Mouse (Mus musculus): Measurements from ENCODE around the gene Wipf3. TPM values are rescaled to one million over a fixed set of nuclear protein-coding genes. Genes with fewer than 3 reads are reported as not detected.

Gene Wipf3
- total RNA-seq, 2 experiments from 2014 or later, result 339 to 403 TPM

DNA sequence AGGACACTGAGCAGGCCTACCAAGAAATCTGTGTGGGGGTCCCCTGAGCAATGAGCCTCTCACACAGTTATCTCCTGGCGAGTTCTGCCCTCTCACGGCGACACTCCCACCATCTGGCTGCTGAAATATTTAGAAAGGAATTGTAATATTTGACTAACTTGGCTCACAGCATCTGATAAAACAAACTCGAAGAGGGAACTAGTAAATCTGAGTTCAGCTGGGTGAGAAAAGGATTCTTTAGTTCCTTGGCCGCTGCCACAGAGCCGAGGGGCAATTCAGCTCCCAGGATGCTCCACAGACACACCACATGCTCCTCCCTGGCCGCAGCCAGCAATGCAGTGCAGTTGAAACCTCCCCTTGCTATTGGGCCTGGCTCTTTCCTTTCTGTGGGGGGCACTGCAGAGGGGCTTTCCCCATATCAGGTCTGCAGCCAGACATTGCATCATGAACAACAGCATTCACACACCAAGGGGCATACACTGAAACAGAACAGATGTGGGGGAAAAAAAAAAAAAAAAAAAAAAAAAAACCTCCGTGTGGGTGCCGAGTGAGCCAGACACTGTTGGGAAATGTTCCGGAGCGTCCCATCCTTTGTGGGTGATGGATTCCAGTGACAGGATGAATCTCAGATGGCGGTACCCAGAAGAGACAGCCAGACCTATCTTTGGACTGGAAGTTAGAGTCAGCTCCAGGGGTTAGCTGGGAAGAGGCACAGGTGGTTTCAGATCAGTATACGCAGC, 3.6 kb downstream of the Wipf3 start:
- DNase-seq, result peak in 1 of 2 experiments; percentile 39

DNA sequence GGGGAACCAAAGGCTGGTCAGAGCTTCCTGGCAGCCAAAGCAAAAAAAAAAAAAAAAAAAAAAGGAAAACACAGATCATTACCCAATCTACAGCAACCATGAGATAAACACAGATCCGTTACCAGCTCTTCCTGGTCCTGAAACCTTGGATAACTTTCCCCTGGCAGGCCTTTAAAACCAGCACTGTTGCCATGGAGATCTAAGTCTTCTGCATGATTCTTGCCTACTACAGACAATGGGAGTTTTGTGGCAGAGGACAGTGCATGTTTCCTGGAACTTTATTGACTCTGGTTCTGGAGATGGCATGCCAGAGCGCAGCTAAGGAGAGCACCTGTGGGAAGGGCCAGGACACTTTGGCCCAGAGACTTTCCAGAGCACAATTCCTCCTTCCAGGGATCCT, 4.8 kb downstream of the Wipf3 start:
- DNase-seq, result no peak

DNA sequence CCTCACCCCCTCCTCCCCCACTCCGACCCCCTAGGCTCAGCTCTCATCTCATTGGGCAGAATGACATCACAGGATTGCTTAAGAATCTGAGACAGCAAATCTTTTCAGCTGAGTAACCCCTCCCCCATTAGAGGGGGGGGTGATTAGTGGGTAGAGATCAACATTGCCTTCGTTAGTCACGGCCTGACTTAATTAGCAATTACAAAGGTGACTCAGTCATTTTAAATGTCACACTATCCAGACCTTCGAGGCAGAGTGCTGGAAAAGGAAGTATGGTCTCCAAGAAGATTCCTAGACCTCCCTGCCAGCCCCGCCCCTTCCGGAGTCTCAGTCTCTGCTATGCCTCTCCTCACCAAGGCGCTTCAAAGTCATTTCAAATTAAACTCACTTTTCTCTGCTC, 6.3 kb downstream of the Wipf3 start:
- DNase-seq, result no peak

DNA sequence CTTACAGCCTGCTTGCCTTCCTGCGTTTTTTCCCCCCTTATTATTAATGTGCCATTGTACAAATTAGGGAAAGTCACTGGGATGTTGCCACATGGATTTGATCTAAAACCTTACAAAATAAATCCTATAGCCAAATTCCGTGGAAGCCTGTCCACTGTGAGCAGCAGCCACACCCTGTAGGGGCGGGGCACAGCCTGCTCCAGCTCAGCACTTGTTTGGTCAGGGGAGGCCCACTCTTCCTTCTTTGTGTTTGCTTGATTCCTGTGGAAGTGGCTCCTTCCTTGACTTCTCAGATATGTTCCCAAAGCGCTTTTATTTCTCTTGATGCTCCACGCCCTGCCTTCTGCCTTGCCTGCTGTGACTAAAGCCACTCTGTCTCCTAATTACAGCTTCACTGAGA, 6.9 kb downstream of the Wipf3 start:
- no peak for DNase-seq

DNA sequence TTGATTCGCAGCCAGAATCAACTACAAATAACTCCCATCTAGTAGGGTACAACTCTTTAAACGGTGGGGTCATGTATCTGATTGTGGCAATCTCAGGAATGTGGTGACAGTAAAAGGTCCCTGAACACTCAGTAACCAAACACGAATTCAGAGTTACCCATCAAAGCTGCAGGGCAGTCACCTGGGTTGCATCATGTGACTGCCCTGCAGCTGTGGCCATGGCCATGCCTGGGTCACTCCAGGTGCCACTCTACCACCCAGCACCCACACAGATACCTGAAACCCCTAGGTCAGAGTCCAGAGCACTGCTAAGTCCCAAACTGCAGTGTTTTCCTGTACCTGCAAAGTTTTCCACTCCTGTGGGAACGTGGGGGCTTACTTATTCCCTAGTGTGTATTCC, 9.1 kb downstream of the Wipf3 start:
- DNase-seq, result no peak

DNA sequence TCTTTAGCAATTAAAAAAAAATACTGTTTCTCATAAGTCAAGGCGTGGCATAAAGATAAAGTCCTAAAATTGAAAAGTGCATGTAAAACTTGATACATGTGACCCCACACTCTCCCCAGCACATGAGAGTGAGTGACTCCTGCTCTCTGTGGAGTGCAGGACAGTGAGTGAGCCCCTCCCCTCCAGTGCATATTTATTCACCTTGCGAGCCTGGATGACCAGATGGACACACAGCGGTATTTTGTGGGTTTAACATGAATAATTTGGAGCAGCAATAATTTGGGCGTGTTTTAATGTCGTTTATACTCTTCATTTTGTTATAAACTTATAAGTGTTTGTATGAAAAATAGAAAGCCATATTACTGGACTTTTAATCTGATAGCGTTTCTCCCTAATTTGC, 11.3 kb downstream of the Wipf3 start:
- DNase-seq, result no peak

DNA sequence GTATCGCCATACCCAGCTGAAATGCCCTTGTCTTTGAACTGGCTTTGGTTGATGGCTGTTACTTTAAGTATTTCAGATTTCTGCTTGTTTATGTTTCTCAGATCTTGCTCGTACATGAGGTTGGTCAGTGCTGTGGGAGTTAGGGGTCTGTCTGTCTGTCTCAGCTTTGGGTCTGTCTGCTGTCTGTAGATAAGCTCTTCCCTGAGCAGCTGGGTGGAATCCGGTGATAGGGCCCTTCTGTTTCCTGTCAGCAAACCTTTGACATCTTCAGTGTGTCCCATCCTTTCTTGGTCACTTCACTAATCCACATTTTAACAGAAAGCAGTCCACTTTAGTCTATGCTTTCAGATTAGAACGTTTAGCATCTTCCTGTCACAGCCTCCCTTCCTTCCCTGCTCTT, 14.3 kb downstream of the Wipf3 start:
- no peak for DNase-seq

DNA sequence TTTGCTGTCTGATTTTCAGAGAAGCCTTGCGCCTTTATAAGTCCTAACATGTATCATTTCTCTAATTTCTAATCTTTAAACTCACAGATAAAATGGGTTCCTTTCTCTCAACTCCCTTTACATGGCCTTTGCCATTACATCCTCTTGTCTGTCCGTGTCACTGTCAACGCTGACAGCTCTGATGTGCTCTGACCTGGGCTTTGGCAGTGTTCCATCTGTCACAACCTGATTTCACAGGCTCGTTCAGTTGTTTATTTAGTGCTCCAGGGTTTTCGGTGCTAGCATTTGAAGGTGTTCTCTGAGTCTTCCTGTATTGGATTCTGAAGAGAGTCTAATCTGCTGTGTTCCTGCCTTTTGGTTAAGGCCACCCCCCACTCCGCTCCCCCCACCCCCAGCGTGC, 14.7 kb downstream of the Wipf3 start:
- DNase-seq, result no peak

DNA sequence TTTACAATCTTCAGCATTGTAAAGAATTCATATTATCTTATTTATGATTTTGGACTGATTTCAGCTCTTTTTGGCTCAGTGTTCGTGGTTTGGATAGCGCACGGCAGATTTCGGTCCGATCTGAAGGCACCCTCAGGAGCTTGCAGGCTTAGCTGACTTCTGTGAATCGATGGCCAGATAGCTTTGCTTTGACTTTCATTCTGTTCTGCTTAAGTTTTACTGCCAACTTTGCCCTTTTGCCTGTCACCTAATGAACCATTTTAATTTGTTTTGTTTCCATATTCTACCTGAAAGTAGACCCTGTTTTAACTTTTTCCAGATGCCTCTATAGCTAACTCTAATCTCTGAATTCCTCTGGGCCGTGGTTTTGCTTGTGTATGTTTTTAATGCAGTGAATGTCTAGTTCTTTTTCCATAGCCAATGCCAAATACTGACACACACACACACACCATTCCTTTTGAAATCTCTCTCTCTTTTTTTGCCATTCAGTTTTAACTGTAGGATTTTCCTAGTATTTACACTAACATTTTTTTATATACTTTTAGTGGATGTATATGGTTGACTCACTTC, 15.9 kb downstream of the Wipf3 start:
- DNase-seq, result no peak

DNA sequence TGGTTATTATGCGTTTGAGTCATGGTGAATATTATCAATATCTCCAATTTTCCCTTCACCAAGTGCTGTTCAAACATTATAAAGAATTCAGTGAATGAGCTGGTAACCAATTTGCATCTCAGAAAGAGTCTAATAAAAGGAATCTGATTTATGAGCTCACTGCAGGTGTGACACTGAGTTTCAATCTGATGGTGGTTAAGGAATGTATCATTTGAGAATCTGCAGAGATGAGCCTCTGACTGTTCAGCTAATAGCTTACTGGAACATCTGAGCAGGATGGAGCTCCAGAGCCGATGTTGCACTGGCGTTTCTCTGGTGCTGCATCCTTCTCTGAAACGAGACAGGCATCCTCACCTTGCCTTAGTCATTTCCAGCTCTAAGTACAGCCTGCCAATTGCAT, 17.9 kb downstream of the Wipf3 start:
- no peak for DNase-seq

DNA sequence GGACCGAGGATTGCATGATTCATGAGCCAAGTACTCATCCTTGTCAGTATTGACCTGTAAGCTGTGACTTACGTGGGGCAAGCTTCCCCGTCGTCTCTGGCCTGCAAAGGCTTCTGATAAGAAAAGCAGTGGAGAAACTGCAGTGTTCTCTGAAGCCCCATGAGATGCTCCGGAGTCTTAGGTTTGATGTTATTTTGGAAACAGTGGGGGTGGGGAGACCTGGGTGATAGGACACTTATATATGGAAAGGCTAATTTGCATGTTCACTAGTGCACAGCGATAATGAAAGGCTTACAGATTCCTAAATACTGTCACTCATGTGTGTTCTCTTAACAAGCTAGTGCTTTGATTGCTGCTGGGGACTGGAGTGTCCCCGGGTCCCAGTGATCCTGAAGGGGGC, 30.3 kb downstream of the Wipf3 start:
- no peak for DNase-seq

DNA sequence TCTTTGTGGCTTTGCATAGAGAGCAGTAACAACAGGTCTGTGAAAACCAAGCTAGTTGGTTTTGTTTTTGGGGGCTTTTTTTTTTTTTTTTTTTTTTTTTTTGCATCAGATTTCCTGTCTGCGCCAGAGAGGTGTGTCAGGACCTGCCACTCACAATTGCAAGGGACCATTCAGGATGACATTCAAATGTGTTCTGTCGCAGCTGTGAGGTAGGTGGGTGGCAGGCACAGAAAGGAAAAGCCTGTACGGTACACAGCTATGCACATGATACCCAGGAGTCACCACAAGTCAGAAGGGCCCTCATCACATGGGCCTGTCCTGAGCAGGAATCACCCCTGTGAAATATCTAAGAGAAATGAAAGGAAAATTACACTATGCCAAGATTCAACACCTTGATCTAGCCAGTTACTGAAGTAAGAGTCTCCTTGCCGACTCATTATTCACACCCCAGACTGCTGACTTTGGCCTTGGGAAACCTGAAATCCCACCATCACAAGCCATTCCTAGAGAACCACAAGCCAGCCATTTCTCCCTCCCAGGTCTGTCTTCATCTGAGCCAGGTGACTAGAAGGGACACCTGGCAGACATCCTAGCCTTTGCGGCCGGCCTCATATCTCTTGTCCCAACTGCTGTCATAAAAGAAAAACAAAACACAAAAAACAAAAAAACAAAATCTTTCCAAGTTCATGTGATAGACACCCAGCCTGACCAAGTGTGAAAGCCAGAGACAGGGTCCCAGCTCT, 30.9 kb downstream of the Wipf3 start:
- DNase-seq, result no peak

DNA sequence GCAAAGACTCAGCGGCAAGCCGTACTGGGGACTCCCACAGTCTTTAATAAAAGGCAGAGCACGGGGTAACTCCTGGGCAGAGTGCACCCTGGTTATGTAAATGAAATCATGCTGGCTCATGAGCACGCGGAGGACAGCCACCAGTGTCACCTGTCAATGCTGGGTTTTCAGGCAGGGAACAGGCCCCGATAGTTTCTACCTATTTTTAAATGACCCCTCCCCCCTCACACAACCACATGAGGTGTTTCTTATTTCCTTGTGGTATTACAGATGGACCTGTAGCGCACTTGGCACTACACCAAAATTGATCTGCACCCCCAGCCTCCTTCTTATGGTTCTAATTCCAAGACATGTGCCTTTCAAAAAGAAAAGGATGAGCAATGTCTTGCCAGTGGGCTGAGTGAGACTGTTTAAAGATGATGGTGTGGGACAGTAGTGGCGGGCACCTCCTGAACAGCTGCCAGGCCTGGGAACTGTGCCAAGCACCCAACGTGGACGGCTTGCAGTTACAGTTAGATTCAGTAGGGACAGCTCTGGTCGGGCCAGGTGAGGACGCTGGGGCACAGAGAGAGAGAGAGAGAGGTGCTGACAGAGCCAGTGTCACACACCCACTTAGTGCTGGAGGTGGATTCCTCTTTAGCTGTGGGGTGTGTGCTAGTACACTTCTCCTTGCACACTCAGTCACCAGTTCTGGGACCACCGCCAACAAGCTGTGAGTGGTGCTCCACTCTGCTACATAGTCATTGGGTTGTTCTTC, 31.7 kb downstream of the Wipf3 start:
- DNase-seq, result peak; percentile 34 to 58

DNA sequence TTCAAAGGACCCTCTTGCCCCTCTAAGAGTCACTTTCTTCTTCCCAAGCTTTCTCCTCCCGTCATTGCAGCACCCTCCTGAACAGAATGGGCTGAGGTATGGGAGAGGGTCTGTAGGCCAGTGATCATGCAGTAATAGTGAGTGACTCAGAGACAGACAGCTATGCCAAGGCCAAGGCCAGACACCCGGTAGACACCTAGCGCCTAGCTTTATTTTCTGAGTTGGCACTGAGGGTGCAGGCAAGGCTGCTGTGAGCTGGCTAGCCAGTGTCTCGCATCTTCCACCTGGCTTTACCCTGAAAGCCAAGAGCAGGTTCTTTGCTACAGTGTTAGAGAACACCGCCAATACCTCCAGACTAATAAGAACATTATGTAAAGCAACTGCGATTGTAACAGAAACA, 33.4 kb downstream of the Wipf3 start:
- no peak for DNase-seq

DNA sequence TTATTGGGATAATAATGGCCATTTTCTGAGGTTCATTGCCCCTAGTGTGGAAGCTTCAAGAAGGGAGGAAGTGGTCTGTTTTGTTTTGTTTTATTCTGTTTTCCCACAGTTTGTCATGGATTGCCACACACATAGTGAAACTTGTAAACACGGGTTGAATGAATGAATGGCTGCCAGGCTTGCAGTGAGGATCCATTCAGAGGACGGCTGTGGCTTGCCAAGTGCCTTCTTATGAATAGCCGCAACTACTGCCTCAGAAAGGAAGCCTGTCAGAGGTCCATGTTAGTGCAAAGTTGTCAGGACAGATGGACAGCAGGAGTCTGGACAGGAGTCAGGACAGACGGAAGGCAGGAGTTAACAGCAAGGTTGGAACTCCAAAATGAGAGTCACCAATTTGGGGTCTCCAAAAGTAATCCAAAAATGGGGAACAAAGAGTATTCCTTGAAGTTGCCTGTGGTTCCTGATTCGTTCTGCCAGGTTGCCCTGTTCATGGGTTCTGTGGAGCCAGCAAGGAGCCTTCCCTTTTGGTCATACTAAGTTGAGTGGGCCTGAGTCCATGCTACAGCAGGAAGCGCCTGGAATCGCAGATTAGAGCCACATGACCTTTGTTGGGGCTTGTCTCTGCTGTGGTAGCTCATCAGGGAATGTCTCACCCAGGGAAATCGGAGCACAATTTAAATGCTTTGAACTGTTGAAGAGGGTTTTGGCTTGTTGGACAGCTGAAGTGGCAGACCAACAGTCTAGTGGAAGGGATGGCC, 34.5 kb downstream of the Wipf3 start:
- DNase-seq, result peak in 1 of 2 experiments; percentile 43

DNA sequence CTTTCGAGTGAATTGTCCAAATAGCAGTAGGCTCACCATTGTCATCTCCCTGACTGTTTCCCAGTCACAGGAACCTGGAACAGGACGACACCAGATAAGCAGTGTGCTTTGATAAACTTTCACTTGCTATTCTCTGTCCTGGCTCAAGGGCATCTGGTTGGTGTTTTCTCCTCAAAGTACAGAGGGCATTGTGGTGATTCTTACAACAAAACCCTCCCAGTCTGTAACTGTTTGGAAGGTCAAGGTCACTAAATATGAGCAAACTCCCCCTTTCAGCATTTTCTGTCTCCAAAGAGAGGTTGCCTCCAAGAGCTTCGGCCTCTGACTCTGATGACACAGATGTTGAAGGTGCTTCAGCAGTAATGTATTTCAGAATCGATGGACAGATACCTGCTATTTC, 35.5 kb downstream of the Wipf3 start:
- DNase-seq, result no peak

DNA sequence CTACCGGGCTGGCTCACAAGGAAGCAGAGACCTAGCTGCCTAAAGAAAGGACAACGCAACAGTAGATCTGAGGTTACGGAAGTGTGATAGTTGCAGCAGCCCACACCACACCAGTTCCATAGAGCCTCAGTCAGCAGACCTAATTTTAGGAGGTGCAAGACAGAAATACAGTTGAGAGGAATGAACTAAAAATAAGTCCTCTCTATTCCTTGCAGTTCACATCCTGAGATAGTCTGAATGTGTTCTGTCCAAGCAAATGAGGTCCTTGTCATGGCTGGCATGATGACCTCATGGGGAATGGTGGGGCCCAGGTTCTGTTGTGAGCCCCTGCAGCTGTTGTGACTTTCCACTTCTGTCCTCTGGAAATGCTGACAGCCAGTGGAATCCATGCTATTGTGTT, 38.0 kb downstream of the Wipf3 start:
- no peak for DNase-seq

DNA sequence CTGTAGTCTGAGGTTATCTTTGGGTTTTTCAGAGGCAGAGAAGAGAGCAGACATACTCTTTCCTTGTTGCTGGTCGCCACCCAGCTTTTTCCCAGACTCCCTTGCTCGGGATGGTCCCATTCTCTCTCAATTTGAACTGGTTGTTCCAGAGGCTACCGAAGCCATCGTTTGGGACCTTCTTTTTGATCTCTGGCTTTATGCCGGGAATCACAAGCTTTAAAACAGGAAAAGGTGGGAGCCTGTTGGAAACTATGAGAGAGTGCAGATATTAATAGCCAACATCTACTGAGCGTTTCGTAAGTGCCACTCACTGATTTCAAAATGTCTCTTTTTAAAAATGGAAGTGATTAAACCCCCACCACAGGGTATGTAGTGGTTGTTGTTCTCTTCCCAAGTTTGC, 42.5 kb downstream of the Wipf3 start:
- no peak for DNase-seq

DNA sequence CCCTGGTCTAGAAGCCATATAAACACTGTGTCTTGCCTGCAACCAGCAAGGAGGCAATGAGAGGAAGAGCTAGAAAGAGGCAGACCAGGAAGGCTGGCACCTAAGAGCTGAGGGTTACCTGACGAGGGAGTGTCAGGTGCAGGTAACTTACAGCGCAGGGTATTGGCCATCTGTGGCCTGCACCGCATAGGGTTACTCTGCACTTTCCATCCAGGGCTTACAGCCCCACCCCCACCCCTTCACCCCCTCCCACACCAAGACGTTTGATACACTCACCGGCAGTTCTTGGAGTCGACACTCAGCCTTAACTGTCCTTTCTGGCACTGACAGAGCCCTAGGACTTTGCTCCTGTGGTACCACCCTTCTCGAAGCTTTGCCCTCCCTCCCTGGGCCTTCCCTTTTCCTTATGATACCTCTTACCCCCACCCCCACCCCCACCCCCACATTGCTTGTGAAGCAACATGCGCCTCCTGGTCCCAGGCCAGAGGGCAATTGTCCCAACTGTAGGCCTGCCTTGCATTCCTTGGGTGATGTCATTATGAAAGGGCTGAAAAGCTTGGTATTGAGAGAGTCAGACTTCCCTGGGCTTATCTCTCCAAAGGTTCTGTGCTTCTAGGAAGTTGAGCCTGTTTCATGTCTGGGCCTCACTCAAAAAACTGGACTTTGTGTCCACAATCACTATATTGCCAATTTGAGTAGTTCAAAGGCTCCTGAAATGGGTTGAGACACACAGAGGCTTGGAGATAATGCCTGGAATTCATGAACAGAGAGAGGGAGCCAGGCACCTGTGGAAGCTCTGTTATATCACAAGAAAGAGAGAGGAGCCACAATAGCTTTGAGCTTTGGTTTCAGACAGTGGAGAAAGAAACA, 43.7 kb downstream of the Wipf3 start:
- no peak for DNase-seq

DNA sequence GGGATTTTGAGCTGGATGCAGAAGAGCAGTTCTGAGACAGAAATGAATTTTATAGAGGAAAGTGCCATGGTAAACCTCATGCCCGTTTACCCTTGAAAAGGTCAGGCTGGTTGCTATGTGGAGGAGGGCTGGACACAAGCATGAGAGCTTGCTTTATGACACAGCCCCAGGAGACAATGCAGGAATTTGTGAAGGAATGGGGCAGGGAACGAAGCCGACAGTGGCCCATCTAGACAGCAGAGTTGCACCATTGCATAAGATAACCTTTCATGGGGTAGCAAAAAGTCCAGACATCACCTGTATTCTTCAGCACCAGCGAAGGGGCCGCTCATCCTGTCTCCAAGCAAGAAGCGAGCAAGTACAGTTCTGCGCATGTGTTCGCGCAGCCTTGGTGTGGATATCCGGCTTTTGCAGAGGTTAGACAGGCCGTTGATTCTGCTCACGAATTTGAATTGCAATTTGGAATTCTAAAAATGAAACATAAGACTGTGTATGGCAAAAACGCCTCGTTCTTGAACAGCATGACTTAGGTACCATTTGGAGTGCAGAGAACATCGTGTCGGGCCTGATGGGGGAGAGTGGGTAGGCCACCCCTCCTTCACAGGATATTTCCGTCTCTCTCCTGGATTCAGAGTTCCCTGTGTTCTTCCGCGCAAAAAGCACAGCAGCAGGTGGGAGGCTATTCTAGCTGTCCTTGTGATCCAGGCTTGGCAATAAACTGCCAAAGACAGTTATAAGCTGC, 46.7 kb downstream of the Wipf3 start:
- peak; percentile 73 to 80 for DNase-seq

Data from layer of hippocampus, postnatal 36 days (tissue).